Mouse (Mus musculus) granulocyte monocyte progenitor cell, adult 5-6 weeks (primary cell): ENCODE data around the gene B3gnt8. TPM values are rescaled to one million over a fixed set of nuclear protein-coding genes. Genes with fewer than 3 reads are reported as not detected.

Experiments used
- ATAC-seq: replicated peaks from 2 replicates; pipeline ENCODE4 v1.8.0; 2016; ENCODE audit warnings: mild to moderate bottlenecking, moderate TSS enrichment, inconsistent platforms; ENCODE audit not compliant: poor library complexity, severe bottlenecking
- total RNA-seq, 2 experiments: library from RNA; stranded (forward) in 1 of 2; stranded (reverse) in 1 of 2; fragments of 200-712, 200-1000 nt in 1 of 2; fragments of >200 nt in 1 of 2; fragmentation: Nextera tagmentation in 1 of 2; gene quantifications; 2 replicates each; pipeline ENCODE4 v1.2.3; 2014 to 2017

Gene B3gnt8
- total RNA-seq, 2 experiments from 2014 or later: 18.7 to 22.9 TPM

DNA sequence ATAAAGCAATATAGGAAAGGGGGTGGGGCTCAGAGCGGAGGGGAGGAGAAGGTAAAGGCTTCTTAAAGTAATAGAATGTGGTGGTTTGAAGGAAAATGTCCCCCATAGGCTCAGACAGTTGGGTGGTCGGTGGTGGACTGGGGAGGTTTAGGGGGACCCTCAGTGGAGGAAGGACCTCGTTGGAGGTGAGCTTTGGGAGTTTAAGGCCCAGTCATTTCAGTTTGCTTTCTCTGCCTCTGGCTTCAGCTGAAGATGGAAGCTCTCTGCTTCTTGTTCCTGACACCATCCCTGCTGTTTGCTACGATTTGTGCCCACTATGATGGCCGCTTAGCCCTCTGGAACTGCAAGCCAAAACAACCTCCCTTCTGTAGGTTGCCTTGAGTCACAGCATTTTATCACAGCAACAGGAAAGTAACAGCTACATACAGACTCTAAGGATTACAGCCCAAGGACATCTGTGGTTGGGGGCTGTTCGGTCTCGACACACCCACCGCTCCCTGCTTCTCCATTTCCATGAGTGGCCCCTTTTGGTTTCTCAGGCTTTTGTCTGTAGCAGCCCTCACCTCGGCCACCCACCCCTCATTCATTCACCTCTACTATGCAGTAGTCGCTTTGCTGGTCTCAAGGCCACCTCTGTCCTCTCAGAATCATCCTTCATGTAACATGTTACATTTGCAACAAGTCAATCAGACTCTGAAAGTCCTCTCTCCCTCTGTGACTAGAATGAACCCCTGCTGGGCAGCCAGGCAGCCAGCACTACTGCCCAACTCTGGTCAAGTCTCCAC is 8.9 kb upstream of the B3gnt8 start:
- ATAC-seq: no peak

DNA sequence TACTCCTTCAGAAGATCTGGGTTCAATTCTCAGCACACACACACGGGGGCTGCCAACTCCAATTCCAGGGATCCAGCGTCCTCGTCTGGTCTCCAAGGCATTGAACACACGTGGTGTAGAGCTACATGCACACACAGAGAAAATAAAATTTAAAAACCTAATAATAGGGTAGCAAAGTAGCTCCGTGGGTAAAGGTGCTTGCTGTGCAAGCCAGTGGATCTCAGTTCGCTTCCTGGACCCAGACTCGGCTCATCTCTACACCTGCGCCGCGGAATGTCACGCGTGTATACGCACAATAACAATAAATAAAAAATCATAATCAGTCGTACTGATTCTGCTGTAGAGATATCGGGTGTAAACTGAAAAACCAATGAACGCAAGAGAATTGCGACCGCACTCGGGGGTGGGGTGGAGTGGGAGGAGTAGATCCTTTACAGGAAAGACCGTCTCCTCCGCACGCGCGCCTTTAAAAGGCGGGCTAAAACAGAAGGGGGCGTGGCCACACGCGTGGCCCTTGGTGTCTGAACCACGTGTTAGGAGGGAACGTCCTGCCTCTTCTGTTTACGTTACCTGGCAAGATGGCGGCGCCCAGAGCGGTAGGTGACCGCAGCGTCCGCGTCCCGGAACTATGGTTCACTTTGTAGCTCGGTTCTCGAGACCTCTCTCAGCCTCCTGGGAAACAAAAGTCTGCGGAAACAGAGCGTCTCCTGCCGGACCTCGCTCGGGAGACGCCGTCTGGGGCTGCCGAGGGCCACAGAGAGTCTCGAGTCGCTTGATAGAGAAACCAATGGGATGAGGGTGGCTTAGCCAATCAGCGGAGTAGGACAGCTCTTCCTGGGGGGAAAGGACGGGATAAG is 7.4 kb upstream of the B3gnt8 start, which contains the start of gene Dmac2:
Gene Dmac2, plus strand, starts transcription at position 550 of the 857 bp plus-strand sequence.
- peak; percentile 94 for ATAC-seq

DNA sequence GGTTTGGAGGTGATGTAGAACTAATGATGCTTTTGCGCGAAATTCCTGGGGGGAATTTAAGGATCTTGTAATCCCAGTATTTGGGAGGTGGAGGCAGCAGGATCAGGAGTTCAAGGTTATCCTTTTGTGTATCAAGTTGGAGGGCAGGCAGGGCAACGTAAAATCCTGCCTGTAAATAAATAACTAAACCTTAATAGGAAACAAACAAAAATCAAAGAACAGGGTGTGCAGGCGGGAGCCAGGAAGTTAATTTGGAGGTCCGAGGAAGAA is 6.8 kb upstream of the B3gnt8 start:
- no peak for ATAC-seq

DNA sequence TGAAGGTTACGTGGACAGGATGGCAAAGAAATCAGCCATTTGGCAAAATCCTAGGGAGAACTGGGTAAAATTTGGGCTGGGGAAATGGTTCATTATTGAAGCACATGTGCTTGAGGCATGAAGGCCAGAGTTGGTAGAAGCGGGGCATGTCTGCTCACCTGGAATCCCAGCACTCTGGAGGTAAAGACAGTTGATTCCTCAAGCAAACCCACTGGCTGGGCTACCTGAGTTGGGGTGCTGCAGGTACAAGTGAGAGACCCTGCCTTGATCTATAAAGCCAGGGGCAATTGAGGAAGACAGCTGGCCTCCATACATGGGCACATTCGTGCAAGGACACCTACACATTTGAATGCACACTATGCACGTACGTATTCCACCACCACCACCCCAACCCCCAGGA is 6.4 kb upstream of the B3gnt8 start:
- no peak for ATAC-seq

DNA sequence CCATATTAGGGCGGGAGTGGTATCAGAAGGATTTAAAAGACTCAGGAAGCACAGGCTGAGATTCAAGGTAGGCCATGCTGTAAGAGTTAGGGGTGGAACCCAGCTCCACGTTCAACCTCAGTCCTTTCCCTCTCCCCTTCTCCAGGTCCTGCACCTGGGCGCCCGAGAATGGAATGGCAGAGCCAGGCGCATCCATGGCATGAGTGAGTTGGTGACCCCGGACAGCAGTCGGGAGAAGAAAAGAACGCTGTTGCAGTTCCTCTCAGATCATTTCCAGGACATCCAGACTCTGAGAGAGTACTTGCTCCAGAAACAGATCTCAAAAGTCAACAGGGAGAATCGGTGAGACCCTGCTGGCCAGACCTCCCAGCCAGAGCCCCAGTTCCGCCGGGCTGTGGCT is 5.7 kb upstream of the B3gnt8 start:
- no peak for ATAC-seq

DNA sequence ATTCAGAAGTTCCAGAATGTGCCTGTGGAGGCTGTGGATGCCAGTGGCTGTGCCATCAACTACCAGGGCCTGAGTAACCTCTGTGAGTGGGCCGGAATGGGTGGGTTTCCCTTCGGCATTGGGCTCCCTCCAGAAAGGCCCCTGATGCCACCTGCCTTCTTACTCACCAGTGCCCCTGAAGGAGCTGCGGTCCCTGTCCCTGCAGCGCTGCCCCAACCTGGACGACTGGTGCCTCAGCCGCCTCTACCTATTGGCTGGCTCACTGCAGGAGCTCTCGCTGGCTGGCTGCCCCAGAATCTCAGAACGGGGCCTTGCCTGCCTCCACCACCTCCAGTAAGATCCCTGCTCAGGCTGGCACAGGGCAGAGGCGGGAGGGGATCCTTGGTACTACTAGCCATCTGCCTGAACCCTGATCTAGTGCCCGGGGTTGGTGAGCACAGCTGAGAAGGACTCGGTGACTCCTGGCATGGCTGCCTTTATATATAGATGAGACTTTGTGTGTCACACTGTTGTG is 2.5 kb upstream of the B3gnt8 start:
- ATAC-seq: no peak

DNA sequence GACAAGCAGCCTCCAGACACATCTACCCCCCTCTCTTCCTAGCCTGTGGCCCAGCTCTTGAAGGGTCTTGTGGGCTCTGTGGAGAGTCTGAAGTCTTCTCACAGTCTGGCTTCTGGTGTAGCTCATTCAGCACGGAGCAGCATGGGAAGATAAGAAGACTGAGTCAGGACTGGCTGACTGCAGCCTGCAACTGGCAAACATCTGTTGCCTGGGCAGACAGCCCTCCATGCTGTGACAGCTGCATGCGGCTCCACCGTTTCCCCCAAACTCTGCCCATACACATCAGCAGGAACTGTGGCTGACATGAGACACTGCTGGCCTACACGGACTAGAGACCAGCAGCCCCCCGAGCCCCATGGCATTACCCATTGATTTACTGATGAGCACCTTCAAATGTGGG is 1.6 kb upstream of the B3gnt8 start:
- no peak for ATAC-seq

DNA sequence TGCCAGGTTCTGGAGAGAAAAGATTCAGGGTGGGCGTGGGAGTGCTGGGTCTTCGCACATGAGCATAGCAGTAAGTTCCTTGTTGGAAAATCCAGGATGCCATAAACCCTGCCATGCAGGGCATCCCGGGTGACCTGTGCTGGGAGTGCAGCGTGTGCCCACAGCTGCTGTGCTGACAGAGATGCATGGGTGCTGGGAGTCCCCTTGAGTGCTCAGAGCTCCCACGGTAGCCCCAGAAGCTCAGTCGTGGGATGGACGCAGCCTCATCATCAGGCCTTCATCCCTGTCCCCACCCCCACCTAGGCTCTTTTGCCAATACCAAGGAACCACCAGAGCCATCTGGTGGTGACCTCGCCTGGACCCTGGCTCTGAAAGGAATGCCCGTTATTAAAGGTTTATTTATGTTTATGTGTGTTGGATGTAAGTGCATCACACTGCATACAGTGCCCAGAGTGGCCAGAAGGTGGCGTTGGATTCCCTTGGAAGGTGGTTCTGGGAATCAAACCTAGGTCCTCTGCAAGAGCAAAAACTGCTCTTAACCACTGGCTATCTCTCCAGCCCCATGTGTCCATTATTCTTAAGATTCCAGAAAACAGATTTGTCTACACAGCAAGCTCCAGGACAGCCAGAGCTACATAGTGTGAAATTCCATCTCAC is 732 bp upstream of the B3gnt8 start:
- peak; percentile 45 for ATAC-seq

DNA sequence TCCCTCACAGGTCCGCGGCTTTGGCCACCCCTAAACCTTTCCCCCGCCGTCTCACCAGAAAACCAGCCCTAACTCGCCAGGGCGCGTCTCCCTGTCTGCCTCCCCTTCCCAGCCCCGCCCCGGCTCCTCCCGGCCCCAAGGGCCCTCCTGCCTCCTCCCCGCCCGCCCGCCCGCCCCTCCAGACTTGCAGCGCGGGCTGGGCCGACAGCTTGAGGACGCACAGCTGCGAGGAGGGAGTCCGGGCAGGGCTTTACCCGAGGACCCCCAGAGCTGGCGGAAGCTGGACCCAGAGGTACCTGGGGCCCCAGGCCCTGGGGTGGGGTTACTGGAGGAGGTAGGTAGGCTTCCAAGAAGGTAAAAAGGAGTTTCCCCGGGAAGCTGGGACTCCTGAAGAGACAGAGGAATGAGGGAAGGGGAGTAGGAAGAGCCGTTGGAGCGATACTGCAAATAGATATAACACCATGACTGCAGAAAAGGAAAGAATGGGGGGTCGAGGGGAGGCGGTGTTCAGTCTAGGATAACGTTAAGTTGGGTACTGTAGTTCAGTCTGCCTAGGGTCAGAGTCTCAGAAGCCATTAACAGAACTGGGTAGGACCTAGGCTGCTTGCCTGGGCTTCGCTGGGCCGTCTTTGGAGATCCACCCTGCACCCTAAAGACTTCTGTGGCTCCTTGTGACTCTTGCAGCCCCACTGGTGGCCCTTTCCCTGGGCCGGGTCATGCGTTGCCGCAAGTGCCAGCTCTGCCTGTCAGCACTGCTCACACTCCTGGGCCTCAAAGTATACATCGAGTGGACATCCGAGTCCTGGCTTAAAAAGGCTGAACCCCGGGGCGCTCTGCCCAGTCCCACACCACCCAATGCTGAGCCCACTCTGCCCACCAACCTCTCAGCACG is 1.2 kb downstream of the B3gnt8 start:
- peak; percentile 49 for ATAC-seq

DNA sequence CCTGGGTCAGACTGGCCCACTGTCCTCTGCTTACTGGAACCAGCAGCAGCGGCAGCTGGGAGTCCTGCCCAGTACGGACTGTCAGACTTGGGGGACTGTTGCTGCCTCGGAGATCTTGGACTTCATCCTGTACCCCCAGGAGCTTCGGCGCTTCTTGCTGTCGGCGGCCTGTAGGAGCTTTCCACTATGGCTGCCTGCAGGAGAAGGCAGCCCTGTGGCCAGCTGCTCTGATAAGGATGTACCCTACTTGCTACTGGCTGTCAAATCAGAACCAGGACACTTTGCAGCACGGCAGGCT is 1.8 kb downstream of the B3gnt8 start:
- ATAC-seq: no peak

DNA sequence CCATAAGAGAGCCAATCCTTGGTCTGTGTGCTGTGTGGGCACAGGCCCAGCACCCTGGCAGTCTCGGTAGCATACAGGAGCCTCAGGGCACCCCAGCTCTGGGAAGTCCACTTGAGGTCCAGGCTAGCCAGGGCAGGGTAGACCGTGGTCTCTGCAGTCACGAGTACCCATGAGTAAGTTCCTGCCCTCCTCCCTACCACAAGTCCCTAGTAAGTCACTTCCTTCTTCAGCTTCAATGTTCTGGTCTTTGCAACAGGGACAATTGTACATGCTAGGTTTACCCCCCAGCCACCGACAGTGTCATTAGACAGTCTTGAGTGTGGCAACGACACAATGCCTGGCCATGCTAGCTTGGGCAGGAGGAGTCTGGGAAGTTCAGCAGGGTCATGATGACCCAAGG is 6.2 kb downstream of the B3gnt8 start:
- ATAC-seq: peak; percentile 87

DNA sequence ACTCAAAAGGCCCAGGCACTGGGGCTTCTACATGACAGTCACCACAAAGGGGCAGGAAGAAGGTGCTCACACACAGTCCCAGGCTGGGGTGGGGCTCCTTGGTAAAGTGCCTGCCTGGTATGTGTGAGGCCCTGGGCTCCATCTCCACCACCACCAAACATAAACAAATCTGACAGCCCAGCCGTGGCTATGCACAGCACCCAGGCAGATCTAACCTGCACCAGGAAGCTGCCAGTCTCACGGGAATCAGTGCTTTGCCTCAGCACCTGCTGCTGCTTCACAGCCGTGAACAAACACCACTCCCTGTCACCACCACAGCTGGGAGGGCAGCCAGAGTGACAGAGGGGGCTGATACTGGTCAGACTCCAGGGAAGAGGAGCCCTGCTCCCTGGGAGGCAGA is 9.9 kb downstream of the B3gnt8 start:
- no peak for ATAC-seq

DNA sequence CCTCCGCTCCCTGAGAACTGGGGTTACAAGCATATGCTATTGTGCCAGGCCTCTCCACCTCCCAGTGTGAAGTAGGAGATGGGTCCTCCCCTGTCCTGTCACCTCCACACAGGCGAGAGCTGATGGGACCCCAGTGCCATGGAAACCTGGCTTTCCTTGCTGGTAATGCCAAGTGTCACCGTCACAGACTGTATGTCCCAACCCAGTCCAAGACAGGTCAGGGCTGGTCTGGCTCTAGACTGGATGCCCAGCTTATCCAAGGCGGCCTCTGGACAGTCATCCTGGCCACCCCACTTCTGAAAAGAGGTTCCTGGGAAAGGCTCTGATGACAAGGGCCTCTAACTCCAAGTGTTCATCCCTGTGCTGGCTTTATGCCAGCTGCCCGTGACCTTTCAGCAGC is 10.6 kb downstream of the B3gnt8 start:
- ATAC-seq: no peak

DNA sequence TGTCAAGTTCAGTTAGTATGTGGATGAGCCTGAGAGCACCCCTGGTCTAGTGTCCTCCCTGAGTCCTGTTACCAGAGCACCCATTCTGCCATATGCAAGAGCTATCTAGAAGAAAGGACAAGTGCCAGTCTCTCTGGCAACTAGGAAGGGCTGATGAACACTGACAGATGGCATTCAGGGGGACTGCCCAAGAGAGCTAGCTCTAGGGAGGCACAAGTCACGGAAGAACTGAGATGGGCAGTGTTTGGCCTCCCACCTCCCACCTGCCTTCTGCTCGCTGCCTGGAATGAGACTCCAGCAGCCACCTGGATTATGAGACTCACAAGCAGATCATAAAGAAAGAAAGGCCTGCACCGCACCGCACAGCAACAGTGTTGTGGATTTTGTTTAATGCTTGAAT is 13.3 kb downstream of the B3gnt8 start:
- ATAC-seq: no peak

DNA sequence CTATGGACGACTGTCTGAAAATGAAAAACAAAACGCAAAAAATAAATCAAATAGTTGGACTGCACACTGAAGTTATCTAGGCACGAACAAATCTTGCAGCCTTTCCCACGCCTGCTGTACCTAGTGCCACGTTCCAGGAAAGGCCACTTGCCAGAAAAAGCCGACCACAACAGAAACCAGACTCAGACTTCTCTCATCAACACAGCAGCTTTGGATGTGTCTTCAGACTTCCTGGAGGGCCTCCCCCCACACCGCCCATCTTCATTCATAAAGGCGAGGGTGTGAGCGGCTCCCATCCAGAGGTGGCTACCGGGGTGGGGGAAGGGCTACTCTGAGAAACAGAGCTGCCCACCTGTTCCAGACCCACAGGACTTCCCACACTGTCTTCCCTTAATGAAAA is 17.7 kb downstream of the B3gnt8 start:
- ATAC-seq: peak; percentile 18; the same call in 1 of the 2 replicates

DNA sequence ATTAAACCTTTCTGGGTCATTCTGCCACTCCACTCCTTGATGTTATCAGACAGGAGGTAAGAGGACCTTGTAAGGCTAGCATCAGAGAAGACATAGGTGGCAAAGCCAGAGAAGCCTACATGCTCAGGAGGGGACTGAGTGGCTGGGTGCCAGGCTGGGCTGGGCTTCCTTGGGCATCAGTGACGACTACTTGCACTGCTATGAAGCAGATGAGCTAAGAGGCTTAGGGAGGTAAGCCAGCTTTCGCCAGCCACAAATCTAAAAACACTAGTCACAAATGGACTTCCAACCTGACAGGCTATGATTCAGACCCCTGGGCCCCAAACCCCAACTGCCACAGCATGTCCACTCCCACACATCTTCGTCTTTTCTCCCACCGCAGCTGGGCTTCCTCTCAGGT is 18.2 kb downstream of the B3gnt8 start:
- peak; percentile 57 for ATAC-seq

DNA sequence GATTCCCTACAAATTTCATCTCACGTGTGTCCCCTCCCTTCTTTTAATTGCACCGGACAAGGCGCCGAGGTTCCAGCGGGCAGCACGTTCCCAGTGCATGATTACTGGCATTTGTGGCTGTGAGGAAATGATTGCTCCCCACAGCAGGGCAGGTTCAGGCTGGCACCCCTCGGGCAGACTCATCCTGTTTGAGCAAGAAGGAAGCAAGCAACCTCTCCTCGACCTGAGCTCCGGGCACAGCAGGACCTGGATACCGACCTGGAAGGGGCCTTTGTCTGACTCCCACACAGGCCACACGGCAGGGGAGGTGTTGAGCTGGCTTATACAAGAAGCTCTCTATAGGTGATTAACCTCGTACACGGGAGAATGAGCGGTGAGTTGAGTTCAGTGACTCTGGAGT is 18.6 kb downstream of the B3gnt8 start:
- peak; percentile 51 for ATAC-seq

DNA sequence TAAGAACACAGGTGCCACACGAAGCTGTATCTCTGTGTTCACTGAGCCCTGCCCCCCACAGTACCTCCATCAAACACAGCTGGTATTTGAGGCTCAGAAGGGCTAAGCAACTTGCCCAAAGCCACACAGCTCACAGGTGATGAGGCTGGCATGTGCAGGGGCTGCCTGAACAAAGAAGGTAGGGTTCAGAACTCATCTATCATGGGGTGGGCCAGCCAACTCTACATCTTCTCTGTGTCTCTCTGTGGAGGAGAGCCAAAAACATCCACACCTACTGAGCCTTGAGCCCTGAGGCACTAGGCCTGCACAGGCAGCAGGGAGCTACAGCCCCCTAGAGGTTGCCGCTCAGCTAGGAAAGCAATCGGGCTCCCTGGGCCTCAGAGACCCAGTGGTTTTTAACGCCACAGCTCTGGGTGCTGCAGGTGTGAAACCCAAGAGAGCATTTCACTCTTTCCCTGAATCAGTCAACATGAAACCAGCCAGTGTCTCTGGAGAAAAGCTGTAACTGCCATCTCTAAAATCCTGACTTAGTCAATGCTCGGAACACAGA is 21.2 kb downstream of the B3gnt8 start:
- no peak for ATAC-seq

DNA sequence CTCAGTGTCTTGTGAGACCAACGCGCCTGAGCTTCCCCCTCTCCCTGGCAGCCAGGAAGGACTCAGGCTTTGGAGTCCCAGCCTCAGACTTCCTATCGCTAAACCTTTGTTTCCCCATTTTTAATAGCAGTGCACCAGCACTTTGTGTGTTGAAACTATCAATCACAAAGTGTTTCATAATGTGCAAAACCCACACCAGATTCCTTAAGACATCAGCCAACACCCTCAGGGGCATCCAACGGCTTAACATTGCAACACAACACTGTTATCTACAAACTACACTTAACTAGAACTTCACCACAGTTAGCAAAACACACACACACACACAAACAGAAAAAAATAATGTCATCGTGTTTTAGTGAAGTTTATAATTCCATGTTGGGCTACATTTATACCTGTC is 23.4 kb downstream of the B3gnt8 start:
- peak; percentile 61 for ATAC-seq

DNA sequence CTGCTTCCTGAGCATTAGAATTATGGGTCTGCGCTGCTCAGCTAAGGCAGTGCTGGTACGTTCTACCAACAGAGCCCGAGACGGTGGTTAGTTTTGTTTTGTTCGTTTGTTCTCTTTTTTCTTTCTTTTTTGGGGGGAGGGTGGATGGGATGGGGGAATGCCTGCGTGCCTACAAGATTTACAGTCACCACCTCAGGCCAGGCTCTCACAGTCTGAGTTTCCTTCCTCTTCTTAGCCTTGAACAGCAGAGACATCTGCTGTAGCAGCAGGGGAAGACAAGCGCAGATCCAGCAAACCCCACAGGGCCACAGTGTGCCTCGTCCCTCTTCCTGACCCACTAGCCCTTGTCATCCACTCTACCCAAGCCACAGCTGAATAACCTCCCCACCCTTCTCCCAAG is 24.8 kb downstream of the B3gnt8 start:
- ATAC-seq: peak; percentile 62
